Mouse (Mus musculus): ENCODE measurements around the gene Gpr137c. TPM values are rescaled to one million over a fixed set of nuclear protein-coding genes. Genes with fewer than 3 reads are reported as not detected.

Gpr137c gene
- total and polyA plus RNA-seq, 3 experiments: 0.07 to 0.55 TPM; not detected in 1

- H3K4me3 ChIP-seq (replicated peaks in 1 of 3; ENCODE audit: low read depth in 2 of 3, low read length in 2 of 3, poor library complexity in 1 of 3): no peak overlapping the region
- peaks cover 11 to 15% of the 10 kb centered on the region in 2 experiments for H3K36me3 ChIP-seq (replicated peaks in 1 of 2; ENCODE audit: control insufficient read depth in 1 of 2, insufficient read depth in 1 of 2, low read length in 1 of 2)
- no peaks in the 10 kb centered on the region for H3K79me2 ChIP-seq (replicated peaks; ENCODE audit: control insufficient read depth, extremely low read depth, insufficient read depth, poor library complexity, severe bottlenecking)
- H3K4me1 ChIP-seq (ENCODE audit: control insufficient read depth in 1 of 2, insufficient read depth in 2 of 2): peaks cover 4 to 9% of the 10 kb centered on the region in 2 experiments; a peak in 3 of 4 replicates
- no peak overlapping the region for H3K4me2 ChIP-seq (ENCODE audit: insufficient read depth, low read depth, poor library complexity, severe bottlenecking)
- H3K27me3 ChIP-seq (replicated peaks): no peaks in the 10 kb centered on the region
- no peak for DNase-seq (ENCODE audit: extremely low read depth)
- TF ChIP-seq ZC3H11A (IDR thresholded peaks at IDR 0.05; ENCODE audit: low read depth, low read length): no peak
- TF ChIP-seq ETS1 (conservative IDR thresholded peaks at IDR 0.05; ENCODE audit: low read depth, low read length): no peak
- no peak for TF ChIP-seq NRF1 (IDR thresholded peaks at IDR 0.05; ENCODE audit: low read depth, low read length)
- TF ChIP-seq POLR2AphosphoS2 (IDR thresholded peaks at IDR 0.05; ENCODE audit: low read depth, low read length): no peak
- TF ChIP-seq ZNF384 (IDR thresholded peaks at IDR 0.05; ENCODE audit: low read depth, low read length): no peak
- no peak for TF ChIP-seq ZKSCAN1 (IDR thresholded peaks at IDR 0.05; ENCODE audit: borderline replicate concordance, low read depth, low read length)
- TF ChIP-seq PAX5 (IDR thresholded peaks at IDR 0.05; ENCODE audit: low read length): no peak
- TF ChIP-seq MEF2A (IDR thresholded peaks at IDR 0.05; ENCODE audit: borderline replicate concordance, low read depth, low read length): no peak
- H3K9ac ChIP-seq (ENCODE audit: insufficient read depth, low read depth): no peak overlapping the region
- H3K27ac ChIP-seq (ENCODE audit: insufficient read depth, low read depth): no peak overlapping the region
- in situ Hi-C loops (cut with MboI; ENCODE audit: low pct_ligation_motif_present, low pct_unique_long_range_greater_than_20kb, low sequenced_read_pairs) (no loop called here), dilution Hi-C loops (cut with MboI; ENCODE audit: extremely low pct_ligation_motif_present, extremely low pct_unique_long_range_greater_than_20kb, low sequenced_read_pairs) (no loop called here)
- H3K9me3 ChIP-seq (replicated peaks; ENCODE audit: low read length): no peaks in the 10 kb centered on the region
Measured at GRCm38 (mm10) chr14:45200607-45201006, 18.9 kb upstream of the Gpr137c start.

DNA sequence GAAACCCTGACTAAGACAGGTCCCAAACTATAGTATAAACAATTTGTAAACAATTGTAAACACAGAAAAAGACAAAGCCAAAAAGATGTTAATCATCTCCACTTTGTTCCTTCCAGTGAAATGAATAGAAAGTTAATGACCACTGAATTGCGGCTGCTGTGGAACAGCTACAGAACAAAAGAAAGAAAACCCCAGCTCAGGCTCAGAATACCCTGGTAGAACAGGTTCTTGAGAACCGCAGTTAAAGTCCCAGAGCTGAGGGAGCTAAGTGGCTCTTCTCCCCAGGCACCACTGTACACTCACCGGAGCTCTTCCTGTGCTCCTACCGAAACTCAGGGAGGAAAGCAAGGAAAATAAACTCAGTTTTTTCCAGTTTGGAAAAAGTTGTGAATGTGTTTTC, 8.8 kb upstream of the Gpr137c start:
- H3K27ac ChIP-seq (ENCODE audit: insufficient read depth, low read depth): no peak overlapping the region
- no peaks in the 10 kb centered on the region; the same call in 1 of the 2 replicates for H3K79me2 ChIP-seq (replicated peaks; ENCODE audit: control insufficient read depth, extremely low read depth, insufficient read depth, poor library complexity, severe bottlenecking)
- H3K4me1 ChIP-seq (ENCODE audit: control insufficient read depth in 1 of 2, insufficient read depth in 2 of 2): peaks cover 9 to 42% of the 10 kb centered on the region in 2 experiments
- H3K36me3 ChIP-seq (replicated peaks in 1 of 2; ENCODE audit: control insufficient read depth in 1 of 2, insufficient read depth in 1 of 2, low read length in 1 of 2): peaks cover 11 to 14% of the 10 kb centered on the region in 2 experiments
- in situ Hi-C loops (cut with MboI; ENCODE audit: low pct_ligation_motif_present, low pct_unique_long_range_greater_than_20kb, low sequenced_read_pairs) (no loop called here), dilution Hi-C loops (cut with MboI; ENCODE audit: extremely low pct_ligation_motif_present, extremely low pct_unique_long_range_greater_than_20kb, low sequenced_read_pairs) (no loop called here)
- no peak overlapping the region for H3K4me2 ChIP-seq (ENCODE audit: insufficient read depth, low read depth, poor library complexity, severe bottlenecking)
- TF ChIP-seq CTCF (conservative IDR thresholded peaks at IDR 0.05 in 1 of 2, IDR thresholded peaks at IDR 0.05 in 1 of 2; ENCODE audit: low read depth in 2 of 2, low read length in 2 of 2) (no peak), KAT2A (IDR thresholded peaks at IDR 0.05; ENCODE audit: insufficient replicate concordance, low read length) (no peak), MAFK (IDR thresholded peaks at IDR 0.05; ENCODE audit: insufficient replicate concordance, low read length) (no peak), ETS1 (conservative IDR thresholded peaks at IDR 0.05; ENCODE audit: low read depth, low read length) (no peak), POLR2A (IDR thresholded peaks at IDR 0.05; ENCODE audit: low read depth, low read length) (no peak)
- H3K27me3 ChIP-seq (replicated peaks): no peaks in the 10 kb centered on the region
- DNase-seq (ENCODE audit: extremely low read depth): no peak
- no peak overlapping the region for H3K4me3 ChIP-seq (replicated peaks in 1 of 3; ENCODE audit: low read depth in 2 of 3, low read length in 2 of 3, poor library complexity in 1 of 3)
- no peaks in the 10 kb centered on the region for H3K9me3 ChIP-seq (replicated peaks; ENCODE audit: low read length)
- H3K9ac ChIP-seq (ENCODE audit: insufficient read depth, low read depth): no peak overlapping the region

GRCm38 (mm10) chr14:45211431-45211830, 8.1 kb upstream of the Gpr137c start:
- DNase-seq (ENCODE audit: extremely low read depth): no peak
- H3K36me3 ChIP-seq (replicated peaks in 1 of 2; ENCODE audit: control insufficient read depth in 1 of 2, insufficient read depth in 1 of 2, low read length in 1 of 2): peaks cover 11 to 14% of the 10 kb centered on the region in 2 experiments
- H3K27ac ChIP-seq (ENCODE audit: insufficient read depth, low read depth): no peak overlapping the region
- H3K4me1 ChIP-seq (ENCODE audit: control insufficient read depth in 1 of 2, insufficient read depth in 2 of 2): peaks cover 9 to 43% of the 10 kb centered on the region in 2 experiments
- no peaks in the 10 kb centered on the region for H3K9me3 ChIP-seq (replicated peaks; ENCODE audit: low read length)
- no peak overlapping the region for H3K4me2 ChIP-seq (ENCODE audit: insufficient read depth, low read depth, poor library complexity, severe bottlenecking)
- in situ Hi-C loops (cut with MboI; ENCODE audit: low pct_ligation_motif_present, low pct_unique_long_range_greater_than_20kb, low sequenced_read_pairs) (no loop called here), dilution Hi-C loops (cut with MboI; ENCODE audit: extremely low pct_ligation_motif_present, extremely low pct_unique_long_range_greater_than_20kb, low sequenced_read_pairs) (no loop called here)
- no peak overlapping the region for H3K4me3 ChIP-seq (replicated peaks in 1 of 3; ENCODE audit: low read depth in 2 of 3, low read length in 2 of 3, poor library complexity in 1 of 3)
- no peak for TF ChIP-seq KAT2A (IDR thresholded peaks at IDR 0.05; ENCODE audit: insufficient replicate concordance, low read length)
- TF ChIP-seq MAFK (IDR thresholded peaks at IDR 0.05; ENCODE audit: insufficient replicate concordance, low read length): no peak
- TF ChIP-seq RCOR1 (conservative IDR thresholded peaks at IDR 0.05; ENCODE audit: low read depth, low read length): no peak
- TF ChIP-seq SMC3 (IDR thresholded peaks at IDR 0.05; ENCODE audit: low read depth, low read length): no peak
- no peak for TF ChIP-seq ETS1 (conservative IDR thresholded peaks at IDR 0.05; ENCODE audit: low read depth, low read length)
- no peak for TF ChIP-seq MEF2A (IDR thresholded peaks at IDR 0.05; ENCODE audit: borderline replicate concordance, low read depth, low read length)
- TF ChIP-seq TBP (conservative IDR thresholded peaks at IDR 0.05; ENCODE audit: low read depth, low read length): no peak
- TF ChIP-seq IRF4 (IDR thresholded peaks at IDR 0.05; ENCODE audit: low read depth, low read length): no peak
- no peak for TF ChIP-seq NRF1 (IDR thresholded peaks at IDR 0.05; ENCODE audit: low read depth, low read length)
- no peak for TF ChIP-seq GABPA (IDR thresholded peaks at IDR 0.05; ENCODE audit: insufficient replicate concordance, low read depth, low read length)
- TF ChIP-seq SIN3A (IDR thresholded peaks at IDR 0.05; ENCODE audit: low read length): no peak
- no peak for TF ChIP-seq ZC3H11A (IDR thresholded peaks at IDR 0.05; ENCODE audit: low read depth, low read length)
- TF ChIP-seq ZNF384 (IDR thresholded peaks at IDR 0.05; ENCODE audit: low read depth, low read length): no peak
- no peak for TF ChIP-seq EP300 (IDR thresholded peaks at IDR 0.05; ENCODE audit: low read length)
- H3K9ac ChIP-seq (ENCODE audit: insufficient read depth, low read depth): no peak overlapping the region
- no peaks in the 10 kb centered on the region for H3K27me3 ChIP-seq (replicated peaks)
- no peaks in the 10 kb centered on the region; the same call in 1 of the 2 replicates for H3K79me2 ChIP-seq (replicated peaks; ENCODE audit: control insufficient read depth, extremely low read depth, insufficient read depth, poor library complexity, severe bottlenecking)
